Mouse (Mus musculus): Measurements from ENCODE around the gene Prmt2.

Prmt2 gene

GRCm38 (mm10) chr10:76218240-76218639 is 19.4 kb downstream of the Prmt2 start:
- no peak for DNase-seq (ENCODE audit: low spot score)

GRCm38 (mm10) chr10:76217056-76217455 is 20.6 kb downstream of the Prmt2 start:
- DNase-seq (ENCODE audit: low spot score), result no peak

- DNase-seq (ENCODE audit: low spot score), result no peak
Observed at GRCm38 (mm10) chr10:76214161-76214560, 23.5 kb downstream of the Prmt2 start.

- no peak for DNase-seq (ENCODE audit: low spot score)
Observed at GRCm38 (mm10) chr10:76212121-76212520, 25.5 kb downstream of the Prmt2 start.

- no peak for DNase-seq (ENCODE audit: low spot score)
Observed at GRCm38 (mm10) chr10:76210806-76211205, 26.9 kb downstream of the Prmt2 start.

GRCm38 (mm10) chr10:76209241-76209640 is 28.4 kb downstream of the Prmt2 start:
- DNase-seq (ENCODE audit: low spot score), result no peak

GRCm38 (mm10) chr10:76207262-76207796 is 30.3 kb downstream of the Prmt2 start:
- no peak for DNase-seq (ENCODE audit: low spot score)

GRCm38 (mm10) chr10:76203798-76204283 is 33.8 kb downstream of the Prmt2 start:
- DNase-seq (ENCODE audit: low spot score), result peak; percentile 8

GRCm38 (mm10) chr10:76201978-76202377 is 35.7 kb downstream of the Prmt2 start:
- DNase-seq (ENCODE audit: low spot score), result peak; percentile 60

- no peak for DNase-seq (ENCODE audit: low spot score)
Observed at GRCm38 (mm10) chr10:76201416-76201815, 36.2 kb downstream of the Prmt2 start.

- no peak for DNase-seq (ENCODE audit: low spot score)
Observed at GRCm38 (mm10) chr10:76188010-76188409, 49.7 kb downstream of the Prmt2 start.

GRCm38 (mm10) chr10:76185216-76185615 is 52.4 kb downstream of the Prmt2 start:
- DNase-seq (ENCODE audit: low spot score), result no peak

- DNase-seq (ENCODE audit: low spot score), result no peak
Observed at GRCm38 (mm10) chr10:76174899-76175298, 62.8 kb downstream of the Prmt2 start.

- DNase-seq (ENCODE audit: low spot score), result no peak
Observed at GRCm38 (mm10) chr10:76158009-76158408, 79.7 kb downstream of the Prmt2 start.

GRCm38 (mm10) chr10:76157528-76157927 is 80.1 kb downstream of the Prmt2 start:
- DNase-seq (ENCODE audit: low spot score), result no peak

Data from ovary, postnatal 14 days (tissue).